Mouse (Mus musculus): Measurements from ENCODE around the gene Polrmt. TPM values are rescaled to one million over a fixed set of nuclear protein-coding genes. Genes with fewer than 3 reads are reported as not detected.

Gene Polrmt
- polyA plus RNA-seq, 1 experiment from 2014 or later = 32.5 TPM

DNA sequence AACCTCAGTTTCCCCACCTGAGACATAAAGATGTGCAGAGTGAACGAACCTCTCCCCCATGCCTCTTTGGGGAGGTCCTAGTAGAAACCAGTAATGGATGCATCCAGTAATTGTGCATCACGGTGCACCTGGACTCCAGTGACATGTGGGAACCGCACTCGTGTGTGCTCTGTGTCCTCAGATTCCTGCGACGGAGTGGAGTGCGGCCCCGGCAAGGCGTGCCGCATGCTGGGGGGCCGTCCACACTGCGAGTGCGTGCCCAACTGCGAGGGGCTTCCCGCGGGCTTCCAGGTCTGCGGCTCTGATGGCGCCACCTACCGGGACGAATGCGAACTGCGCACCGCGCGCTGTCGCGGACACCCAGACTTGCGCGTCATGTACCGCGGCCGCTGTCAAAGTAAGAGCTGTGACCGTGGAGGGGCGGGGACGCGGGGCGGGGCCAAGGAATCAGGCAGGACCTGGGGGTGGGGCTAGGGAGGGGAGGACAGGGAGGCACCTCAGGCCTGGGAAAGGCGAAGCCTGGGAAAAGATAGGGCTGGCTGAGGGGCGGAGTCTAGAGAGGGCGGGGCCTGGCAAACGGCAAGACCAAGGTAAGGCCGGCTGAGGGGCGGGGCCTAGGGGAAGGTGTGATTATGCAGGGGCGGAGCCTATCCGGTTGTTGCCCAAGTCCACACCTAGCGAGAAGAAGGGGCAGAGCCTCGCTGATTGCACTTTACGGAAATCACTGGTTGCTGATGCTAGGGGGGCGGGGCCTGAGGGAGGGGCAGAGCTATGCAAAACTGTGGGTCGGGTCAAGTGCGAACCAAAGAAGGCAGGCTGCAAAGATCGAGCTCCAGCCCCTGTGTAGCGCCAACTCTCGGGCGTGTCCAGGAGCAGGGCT, 33.6 kb upstream of the Polrmt start:
- Histone ChIP-seq H3K9ac (ENCODE audit: low read depth, low read length) (peak overlapping the region; percentile 48), H3K9me3 (ENCODE audit: control insufficient read depth, low read length) (peaks cover 2% of the 10 kb centered on the region; the same call in 1 of the 2 replicates), H3K27me3 (replicated peaks; ENCODE audit: control insufficient read depth, insufficient read depth, low read length) (peaks cover 19% of the 10 kb centered on the region; the same call in 1 of the 2 replicates)

GRCm38 (mm10) chr10:79779193-79779592, 32.8 kb upstream of the Polrmt start:
- Histone ChIP-seq H3K27me3 (replicated peaks; ENCODE audit: control insufficient read depth, insufficient read depth, low read length) (peaks cover 19% of the 10 kb centered on the region; the same call in 1 of the 2 replicates), H3K9ac (ENCODE audit: low read depth, low read length) (no peak overlapping the region), H3K4me2 (ENCODE audit: low read depth, low read length) (no peak overlapping the region), H3K36me3 (ENCODE audit: control insufficient read depth, insufficient read depth, low read length) (no peaks in the 10 kb centered on the region), H3K9me3 (ENCODE audit: control insufficient read depth, low read length) (peaks cover 4% of the 10 kb centered on the region; the same call in 1 of the 2 replicates), H3K4me1 (ENCODE audit: control insufficient read depth, insufficient read depth, low read length) (peaks cover 23% of the 10 kb centered on the region; the same call in 1 of the 2 replicates), H3K4me3 (ENCODE audit: low read depth, low read length) (no peak overlapping the region), H3K27ac (replicated peaks; ENCODE audit: low read depth, low read length) (no peak overlapping the region)
- 0% methylated on average over 2 of the region's 2 CpGs for WGBS
- ATAC-seq (ENCODE audit: low read depth) (no peak), DNase-seq (ENCODE audit: low spot score) (no peak)

More for the DNA sequence above, 33.6 kb upstream of the Polrmt start:
- peak overlapping the region; percentile 45 for H3K4me3 ChIP-seq (ENCODE audit: low read depth, low read length)
- no peaks in the 10 kb centered on the region for H3K36me3 ChIP-seq (ENCODE audit: control insufficient read depth, insufficient read depth, low read length)
- 3% methylated on average over 45 of the region's 55 CpGs for WGBS
- peak overlapping the region; percentile 82 for H3K4me2 ChIP-seq (ENCODE audit: low read depth, low read length)
- H3K27ac ChIP-seq (replicated peaks; ENCODE audit: low read depth, low read length) = no peak overlapping the region
- ATAC-seq (ENCODE audit: low read depth) = peak; percentile 91
- peak; percentile 96 for DNase-seq (ENCODE audit: low spot score)
- peaks cover 23% of the 10 kb centered on the region; the same call in 1 of the 2 replicates for H3K4me1 ChIP-seq (ENCODE audit: control insufficient read depth, insufficient read depth, low read length)

GRCm38 (mm10) chr10:79778006-79778405, 31.6 kb upstream of the Polrmt start:
- no peaks in the 10 kb centered on the region for H3K36me3 ChIP-seq (ENCODE audit: control insufficient read depth, insufficient read depth, low read length)
- H3K4me3 ChIP-seq (ENCODE audit: low read depth, low read length) = peak overlapping the region; percentile 49; the same call in 1 of the 2 replicates
- peaks cover 19% of the 10 kb centered on the region; the same call in 1 of the 2 replicates for H3K27me3 ChIP-seq (replicated peaks; ENCODE audit: control insufficient read depth, insufficient read depth, low read length)
- 0 out of 2 replicates have a peak overlapping the region, but pooled peaks have one; percentile 39 for H3K27ac ChIP-seq (replicated peaks; ENCODE audit: low read depth, low read length)
- H3K9ac ChIP-seq (ENCODE audit: low read depth, low read length) = peak overlapping the region; percentile 69; the same call in 1 of the 2 replicates
- ATAC-seq (ENCODE audit: low read depth) = no peak
- peak overlapping the region; percentile 79 for H3K4me2 ChIP-seq (ENCODE audit: low read depth, low read length)
- peak; percentile 72 for DNase-seq (ENCODE audit: low spot score)
- peaks cover 4% of the 10 kb centered on the region; the same call in 1 of the 2 replicates for H3K9me3 ChIP-seq (ENCODE audit: control insufficient read depth, low read length)
- 9% methylated on average over 15 of the region's 15 CpGs for WGBS
- H3K4me1 ChIP-seq (ENCODE audit: control insufficient read depth, insufficient read depth, low read length) = peaks cover 23% of the 10 kb centered on the region; the same call in 1 of the 2 replicates

- H3K9me3 ChIP-seq (ENCODE audit: control insufficient read depth, low read length) = peaks cover 7% of the 10 kb centered on the region
- H3K4me2 ChIP-seq (ENCODE audit: low read depth, low read length) = peak within 1 kb of the TSS; percentile 79
- WGBS = 5% methylated on average over 21 of the region's 39 CpGs
- peaks cover 19% of the 10 kb centered on the region; the same call in 1 of the 2 replicates for H3K27me3 ChIP-seq (replicated peaks; ENCODE audit: control insufficient read depth, insufficient read depth, low read length)
- 0 out of 2 replicates have a peak within 1 kb of the TSS, but pooled peaks have one; percentile 39 for H3K27ac ChIP-seq (replicated peaks; ENCODE audit: low read depth, low read length)
- no peaks in the 10 kb centered on the region for H3K36me3 ChIP-seq (ENCODE audit: control insufficient read depth, insufficient read depth, low read length)
- ATAC-seq (ENCODE audit: low read depth) (no peak), DNase-seq (ENCODE audit: low spot score) (peak; percentile 36)
- peak within 1 kb of the TSS; percentile 49 for H3K4me3 ChIP-seq (ENCODE audit: low read depth, low read length)
- H3K9ac ChIP-seq (ENCODE audit: low read depth, low read length) = peak within 1 kb of the TSS; percentile 69
- H3K4me1 ChIP-seq (ENCODE audit: control insufficient read depth, insufficient read depth, low read length) = peaks cover 23% of the 10 kb centered on the region; the same call in 1 of the 2 replicates
Measured at GRCm38 (mm10) chr10:79777103-79777531, 30.7 kb upstream of the Polrmt start, which contains the start of gene Fstl3. Gene Fstl3, plus strand, starts transcription at chr10:79777272.

DNA sequence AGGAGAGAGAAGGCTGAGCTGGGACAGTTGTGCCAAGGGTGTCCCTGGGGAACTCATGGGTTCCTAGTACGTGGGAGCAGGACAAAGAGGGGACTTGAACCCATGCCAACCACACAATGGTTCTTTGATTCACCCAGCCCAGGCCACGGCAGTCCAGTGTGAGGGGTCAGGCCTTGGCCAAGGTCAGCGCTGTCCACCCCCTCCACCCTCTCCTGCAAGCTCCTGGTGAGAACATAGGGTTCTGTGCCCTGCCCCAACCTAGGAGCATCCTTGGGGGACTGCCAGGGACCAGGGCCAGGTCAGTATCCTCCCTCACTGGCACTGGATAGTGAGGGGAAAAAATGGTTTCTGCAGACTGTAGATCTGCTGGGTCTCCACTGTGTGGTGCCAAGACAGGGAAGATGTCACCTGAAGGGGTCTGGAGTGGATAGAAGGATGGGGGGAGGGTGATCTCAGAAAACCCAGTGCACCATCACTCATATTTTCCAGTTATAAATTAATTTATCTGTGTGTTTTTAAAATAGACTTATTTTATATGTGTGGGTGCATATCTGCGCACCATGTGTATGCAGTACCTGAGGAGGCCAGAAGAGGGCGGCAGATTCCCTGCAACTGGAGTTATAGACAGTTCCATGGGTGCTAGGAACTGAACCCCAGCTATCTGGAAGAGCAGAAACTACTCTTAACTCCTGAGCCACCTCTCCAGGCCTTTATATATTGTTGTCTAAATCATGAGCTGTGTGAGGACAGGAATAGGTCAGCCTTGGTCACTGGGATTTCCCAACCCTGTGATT, 28.3 kb upstream of the Polrmt start:
- peaks cover 11% of the 10 kb centered on the region; the same call in 1 of the 2 replicates for H3K27me3 ChIP-seq (replicated peaks; ENCODE audit: control insufficient read depth, insufficient read depth, low read length)
- H3K27ac ChIP-seq (replicated peaks; ENCODE audit: low read depth, low read length) = no peak overlapping the region
- H3K4me2 ChIP-seq (ENCODE audit: low read depth, low read length) = no peak overlapping the region
- WGBS = 71% methylated on average over 4 of the region's 5 CpGs
- no peak for DNase-seq (ENCODE audit: low spot score)
- no peaks in the 10 kb centered on the region for H3K36me3 ChIP-seq (ENCODE audit: control insufficient read depth, insufficient read depth, low read length)
- peaks cover 7% of the 10 kb centered on the region for H3K9me3 ChIP-seq (ENCODE audit: control insufficient read depth, low read length)
- no peak for ATAC-seq (ENCODE audit: low read depth)
- no peak overlapping the region for H3K4me3 ChIP-seq (ENCODE audit: low read depth, low read length)
- no peak overlapping the region for H3K9ac ChIP-seq (ENCODE audit: low read depth, low read length)
- H3K4me1 ChIP-seq (ENCODE audit: control insufficient read depth, insufficient read depth, low read length) = peaks cover 11% of the 10 kb centered on the region; the same call in 1 of the 2 replicates

DNA sequence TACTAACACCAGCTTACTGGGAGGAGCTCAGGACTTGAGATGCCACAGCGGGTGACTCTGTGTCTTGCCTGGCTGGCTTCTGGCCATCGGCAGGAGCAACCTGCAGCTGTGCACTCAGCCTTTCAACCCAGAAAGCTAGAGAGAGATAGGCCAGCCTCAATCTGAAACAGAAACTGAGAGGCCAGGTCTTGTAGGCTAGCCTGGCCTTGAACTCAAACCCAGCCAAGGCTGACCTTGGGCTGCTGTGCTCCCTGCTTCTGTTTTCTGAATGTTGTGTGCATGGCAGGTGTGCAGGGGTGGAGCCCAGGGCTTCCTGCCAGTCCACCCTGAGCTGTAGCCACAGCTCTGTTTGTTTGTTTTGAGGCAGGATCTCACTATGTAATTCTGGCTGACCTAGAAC, 26.8 kb upstream of the Polrmt start:
- WGBS = 83% methylated on average over 2 of the region's 2 CpGs
- H3K27ac ChIP-seq (replicated peaks; ENCODE audit: low read depth, low read length) = no peak overlapping the region
- ATAC-seq (ENCODE audit: low read depth) = no peak
- H3K27me3 ChIP-seq (replicated peaks; ENCODE audit: control insufficient read depth, insufficient read depth, low read length) = no peaks in the 10 kb centered on the region
- H3K9ac ChIP-seq (ENCODE audit: low read depth, low read length) = no peak overlapping the region
- H3K36me3 ChIP-seq (ENCODE audit: control insufficient read depth, insufficient read depth, low read length) = no peaks in the 10 kb centered on the region
- no peak overlapping the region for H3K4me2 ChIP-seq (ENCODE audit: low read depth, low read length)
- DNase-seq (ENCODE audit: low spot score) = no peak
- H3K4me1 ChIP-seq (ENCODE audit: control insufficient read depth, insufficient read depth, low read length) = peaks cover 8% of the 10 kb centered on the region; the same call in 1 of the 2 replicates
- no peak overlapping the region for H3K4me3 ChIP-seq (ENCODE audit: low read depth, low read length)
- peaks cover 7% of the 10 kb centered on the region for H3K9me3 ChIP-seq (ENCODE audit: control insufficient read depth, low read length)

- H3K4me1 ChIP-seq (ENCODE audit: control insufficient read depth, insufficient read depth, low read length) = peaks cover 10% of the 10 kb centered on the region
- H3K36me3 ChIP-seq (ENCODE audit: control insufficient read depth, insufficient read depth, low read length) = no peaks in the 10 kb centered on the region
- H3K27ac ChIP-seq (replicated peaks; ENCODE audit: low read depth, low read length) = no peak overlapping the region
- WGBS = 89% methylated on average over 3 of the region's 3 CpGs
- no peaks in the 10 kb centered on the region for H3K27me3 ChIP-seq (replicated peaks; ENCODE audit: control insufficient read depth, insufficient read depth, low read length)
- peaks cover 7% of the 10 kb centered on the region for H3K9me3 ChIP-seq (ENCODE audit: control insufficient read depth, low read length)
- H3K4me2 ChIP-seq (ENCODE audit: low read depth, low read length) = no peak overlapping the region
- no peak for DNase-seq (ENCODE audit: low spot score)
- no peak overlapping the region for H3K4me3 ChIP-seq (ENCODE audit: low read depth, low read length)
- no peak overlapping the region for H3K9ac ChIP-seq (ENCODE audit: low read depth, low read length)
- no peak for ATAC-seq (ENCODE audit: low read depth)
Measured at GRCm38 (mm10) chr10:79772320-79772719, 25.9 kb upstream of the Polrmt start.

DNA sequence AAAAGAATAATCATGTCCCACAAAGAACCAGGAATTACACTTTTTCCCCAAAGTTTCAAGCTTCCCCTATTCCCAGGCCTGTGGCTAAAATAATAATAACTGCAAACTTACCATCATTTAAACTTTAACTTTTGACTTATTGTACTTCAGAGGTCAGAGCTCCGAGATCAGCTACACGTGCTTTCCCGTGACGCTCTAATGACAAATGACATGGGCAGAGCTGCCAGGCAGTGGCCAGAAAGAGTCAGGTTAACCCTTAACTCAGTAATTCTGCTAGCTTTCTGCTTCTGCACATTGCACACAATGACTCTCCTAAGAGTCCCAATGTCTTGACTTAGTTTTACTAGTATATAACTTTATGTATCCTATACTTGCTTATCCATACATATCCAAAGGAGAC, 22.9 kb upstream of the Polrmt start:
- 38% methylated on average over 4 of the region's 4 CpGs for WGBS
- Histone ChIP-seq H3K9me3 (ENCODE audit: control insufficient read depth, low read length) (peaks cover 4% of the 10 kb centered on the region; the same call in 1 of the 2 replicates), H3K27ac (replicated peaks; ENCODE audit: low read depth, low read length) (no peak overlapping the region), H3K4me1 (ENCODE audit: control insufficient read depth, insufficient read depth, low read length) (peaks cover 19% of the 10 kb centered on the region), H3K4me2 (ENCODE audit: low read depth, low read length) (no peak overlapping the region), H3K36me3 (ENCODE audit: control insufficient read depth, insufficient read depth, low read length) (no peaks in the 10 kb centered on the region), H3K9ac (ENCODE audit: low read depth, low read length) (no peak overlapping the region), H3K4me3 (ENCODE audit: low read depth, low read length) (no peak overlapping the region), H3K27me3 (replicated peaks; ENCODE audit: control insufficient read depth, insufficient read depth, low read length) (no peaks in the 10 kb centered on the region)
- ATAC-seq (ENCODE audit: low read depth) = no peak
- DNase-seq (ENCODE audit: low spot score) = no peak

All from embryonic facial prominence, embryonic 14.5 days (tissue).